Mouse (Mus musculus) intestine, embryonic 16.5 days (tissue): ENCODE measurements at regions not wholly inside any gene's neighbourhood (a gene's known extent, or its start where the extent isn't known, plus 50 kb on each side); places are given as distances from the start of the nearest gene placed in this dataset.

Experiments used
- ATAC-seq: fragments of 200-750 bp; cut with Nextera tagmentation; 2 replicates; pipeline ENCODE4 v1.8.0; 2017; ENCODE audit warnings: moderate TSS enrichment, moderate library complexity
- H3K27ac ChIP-seq: fragments of 300-500 bp; sonication (generic); 2 replicates; pipeline ENCODE4 v1.5.1; 2014; ENCODE audit warnings: mild to moderate bottlenecking, low read length
- H3K27me3 ChIP-seq: fragments of 300-500 bp; sonication (generic); replicated peaks from 2 replicates; pipeline ENCODE4 v1.6.1; 2014; ENCODE audit warnings: low read length, control low read depth, mixed read lengths; ENCODE audit not compliant: control insufficient read depth, insufficient read depth
- H3K36me3 ChIP-seq: fragments of 300-500 bp; sonication (generic); 2 replicates; pipeline ENCODE4 v1.6.1; 2014; ENCODE audit warnings: low read length, control low read depth; ENCODE audit not compliant: control insufficient read depth, insufficient read depth
- H3K4me1 ChIP-seq: fragments of 300-500 bp; sonication (generic); 2 replicates; pipeline ENCODE4 v1.6.1; 2014; ENCODE audit warnings: low read length, control low read depth, mixed read lengths; ENCODE audit not compliant: control insufficient read depth, insufficient read depth
- H3K4me2 ChIP-seq: fragments of 300-500 bp; sonication (generic); 2 replicates; pipeline ENCODE4 v1.6.1; 2014; ENCODE audit warnings: low read depth, low read length, control low read depth
- H3K4me3 ChIP-seq: fragments of 300-500 bp; sonication (generic); 2 replicates; pipeline ENCODE4 v1.5.1; 2014; ENCODE audit warnings: mild to moderate bottlenecking, low read length
- H3K9ac ChIP-seq: fragments of 300-500 bp; sonication (generic); 2 replicates; pipeline ENCODE4 v1.6.1; 2014; ENCODE audit warnings: low read depth, low read length
- H3K9me3 ChIP-seq: fragments of 300-500 bp; sonication (generic); 2 replicates; pipeline ENCODE4 v1.6.1; 2016; ENCODE audit warnings: low read length, control low read depth; ENCODE audit not compliant: control insufficient read depth
- WGBS: fragments of 180-500 bp; shearing (Covaris S2); extraction: QIAGEN DNeasy Blood & Tissue Kit; methylation state at CpG from one replicate; pipeline ENCODE4 v1.1.7; 2014; 5-methylcytosine and 5-hydroxymethylcytosine counted together

DNA sequence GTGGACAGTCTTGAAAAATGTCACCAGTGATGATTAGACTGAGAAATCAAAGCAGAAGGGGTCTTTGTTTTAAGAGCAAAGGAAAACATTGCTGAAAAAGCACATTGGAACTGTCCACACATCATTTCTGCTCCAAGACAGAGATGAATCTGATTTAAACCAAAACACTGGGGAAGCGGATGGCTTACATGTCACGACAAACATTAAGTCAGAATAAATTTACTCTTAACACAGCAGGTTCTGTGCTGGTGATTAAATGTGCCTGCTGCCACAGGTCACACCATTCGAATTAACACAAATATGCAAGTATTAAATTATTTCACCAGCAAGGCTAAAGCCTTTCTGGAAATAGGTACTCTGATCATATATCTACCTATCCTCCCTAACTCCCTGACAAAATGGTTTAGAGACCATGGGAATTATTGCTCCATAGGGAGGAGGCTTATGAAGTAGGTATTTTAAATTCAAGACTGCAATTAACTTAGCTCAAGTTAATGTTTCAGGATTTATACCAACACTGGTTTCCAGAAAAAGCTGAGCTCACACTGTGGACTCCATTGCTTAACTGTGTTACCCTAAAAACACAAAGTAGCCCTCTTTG lies 562.7 kb upstream of the Pdzrn3 start:
- Histone ChIP-seq H3K9me3 (no peaks in the 10 kb centered on the region), H3K4me2 (no peak overlapping the region), H3K4me1 (no peaks in the 10 kb centered on the region), H3K4me3 (no peak overlapping the region), H3K36me3 (no peaks in the 10 kb centered on the region), H3K9ac (no peak overlapping the region), H3K27me3 (no peaks in the 10 kb centered on the region), H3K27ac (no peak overlapping the region)
- WGBS: 58% methylated on average over 3 of the region's 3 CpGs
- ATAC-seq: no peak

GRCm38 (mm10) chr6:101938393-101938985 lies 560.8 kb upstream of the Pdzrn3 start:
- Histone ChIP-seq H3K27me3 (no peaks in the 10 kb centered on the region), H3K27ac (no peak overlapping the region), H3K4me3 (no peak overlapping the region), H3K9ac (no peak overlapping the region), H3K4me2 (no peak overlapping the region), H3K9me3 (no peaks in the 10 kb centered on the region), H3K36me3 (no peaks in the 10 kb centered on the region), H3K4me1 (no peaks in the 10 kb centered on the region)
- WGBS: 84% methylated on average over 4 of the region's 4 CpGs
- ATAC-seq: no peak

- Histone ChIP-seq H3K4me3 (no peak overlapping the region), H3K36me3 (no peaks in the 10 kb centered on the region), H3K27me3 (no peaks in the 10 kb centered on the region), H3K4me2 (no peak overlapping the region), H3K4me1 (no peaks in the 10 kb centered on the region), H3K27ac (no peak overlapping the region), H3K9ac (no peak overlapping the region), H3K9me3 (no peaks in the 10 kb centered on the region)
- 75% methylated on average over 12 of the region's 12 CpGs for WGBS
- ATAC-seq: no peak
Observed at GRCm38 (mm10) chr6:101937467-101938392, 560.0 kb upstream of the Pdzrn3 start.

- Histone ChIP-seq H3K9ac (no peak overlapping the region), H3K4me3 (no peak overlapping the region), H3K27ac (no peak overlapping the region), H3K9me3 (no peaks in the 10 kb centered on the region), H3K36me3 (no peaks in the 10 kb centered on the region), H3K4me2 (no peak overlapping the region), H3K27me3 (no peaks in the 10 kb centered on the region), H3K4me1 (no peaks in the 10 kb centered on the region)
- no peak for ATAC-seq
- WGBS: 91% methylated on average over 5 of the region's 5 CpGs
Observed at GRCm38 (mm10) chr6:101931768-101932167, 554.1 kb upstream of the Pdzrn3 start.

GRCm38 (mm10) chr6:101921686-101922085 lies 544.0 kb upstream of the Pdzrn3 start:
- Histone ChIP-seq H3K4me2 (no peak overlapping the region), H3K36me3 (no peaks in the 10 kb centered on the region), H3K4me3 (no peak overlapping the region), H3K27ac (no peak overlapping the region), H3K4me1 (no peaks in the 10 kb centered on the region), H3K27me3 (no peaks in the 10 kb centered on the region), H3K9ac (no peak overlapping the region), H3K9me3 (no peaks in the 10 kb centered on the region)
- no peak for ATAC-seq
- 77% methylated on average over 4 of the region's 4 CpGs for WGBS

- no peak overlapping the region for H3K9ac ChIP-seq
- H3K27ac ChIP-seq: no peak overlapping the region
- H3K9me3 ChIP-seq: no peaks in the 10 kb centered on the region
- no peak for ATAC-seq
- no peak overlapping the region for H3K4me2 ChIP-seq
- no peaks in the 10 kb centered on the region for H3K4me1 ChIP-seq
- no peaks in the 10 kb centered on the region for H3K36me3 ChIP-seq
- H3K4me3 ChIP-seq: no peak overlapping the region
- no peaks in the 10 kb centered on the region for H3K27me3 ChIP-seq
Observed at GRCm38 (mm10) chr6:101921186-101921585, 543.5 kb upstream of the Pdzrn3 start.

GRCm38 (mm10) chr6:101918914-101919313 lies 541.2 kb upstream of the Pdzrn3 start:
- Histone ChIP-seq H3K4me1 (no peaks in the 10 kb centered on the region), H3K27ac (no peak overlapping the region), H3K27me3 (no peaks in the 10 kb centered on the region), H3K4me3 (no peak overlapping the region), H3K36me3 (no peaks in the 10 kb centered on the region), H3K4me2 (no peak overlapping the region), H3K9me3 (no peaks in the 10 kb centered on the region), H3K9ac (no peak overlapping the region)
- ATAC-seq: no peak

DNA sequence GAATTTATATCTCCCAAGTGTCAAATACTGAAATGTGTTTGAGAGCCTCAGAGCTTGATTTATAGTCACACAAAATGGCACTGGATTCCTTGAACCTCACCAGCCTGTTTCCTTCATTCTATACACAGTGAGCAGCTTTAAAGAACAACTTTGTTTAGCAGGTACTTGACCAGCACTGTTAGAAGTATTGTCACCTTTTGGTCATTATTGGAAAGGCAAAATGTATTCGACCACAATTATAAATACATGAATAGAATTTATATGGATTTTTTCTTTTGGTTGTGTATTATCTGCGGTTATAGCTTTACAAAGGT lies 527.3 kb upstream of the Pdzrn3 start:
- no peaks in the 10 kb centered on the region for H3K27me3 ChIP-seq
- H3K9ac ChIP-seq: no peak overlapping the region
- H3K9me3 ChIP-seq: no peaks in the 10 kb centered on the region
- ATAC-seq: no peak
- no peak overlapping the region for H3K27ac ChIP-seq
- H3K4me2 ChIP-seq: no peak overlapping the region
- 92% methylated on average over 2 of the region's 2 CpGs for WGBS
- H3K4me1 ChIP-seq: no peaks in the 10 kb centered on the region
- H3K36me3 ChIP-seq: no peaks in the 10 kb centered on the region
- H3K4me3 ChIP-seq: no peak overlapping the region

DNA sequence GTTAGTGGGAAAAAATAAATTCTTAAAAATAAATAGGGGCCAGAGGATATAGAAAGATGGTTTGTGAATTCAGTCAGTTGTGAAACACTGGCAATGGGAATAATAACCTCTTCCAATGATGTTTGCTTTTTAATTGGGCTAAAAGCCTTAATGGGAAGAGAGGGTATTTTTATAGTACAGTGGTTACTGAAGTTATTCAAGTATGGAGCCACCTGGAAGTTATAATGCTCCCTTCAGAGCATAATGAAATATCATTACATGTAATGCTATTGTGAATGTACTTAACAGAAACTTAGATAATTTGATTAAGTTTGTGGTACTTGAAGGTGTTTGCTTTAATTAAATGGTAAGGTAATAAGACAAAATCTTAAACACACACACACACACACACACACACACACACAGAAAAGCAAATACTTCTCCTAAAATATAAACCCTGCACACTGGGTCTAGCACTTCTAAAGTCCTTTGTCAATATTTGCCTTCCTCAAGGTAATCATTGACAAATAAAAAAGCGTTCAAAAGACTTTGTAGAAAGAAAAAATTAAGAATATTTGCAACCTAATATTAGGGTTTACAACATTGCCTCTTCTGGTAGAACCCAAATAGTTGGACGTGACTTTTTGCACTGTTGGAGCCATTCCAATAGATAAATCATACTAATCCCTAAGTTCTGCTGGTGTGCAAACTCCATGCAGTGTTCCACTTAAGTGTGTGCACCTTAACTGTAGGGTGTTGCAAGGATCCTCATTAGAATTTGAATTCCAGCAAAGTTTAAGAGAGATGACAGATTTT lies 526.7 kb upstream of the Pdzrn3 start:
- Histone ChIP-seq H3K4me3 (no peak overlapping the region), H3K9me3 (no peaks in the 10 kb centered on the region), H3K4me1 (no peaks in the 10 kb centered on the region), H3K27ac (no peak overlapping the region), H3K36me3 (no peaks in the 10 kb centered on the region), H3K4me2 (no peak overlapping the region), H3K27me3 (no peaks in the 10 kb centered on the region), H3K9ac (no peak overlapping the region)
- WGBS: 32% methylated on average over 2 of the region's 2 CpGs
- ATAC-seq: no peak
